Mouse (Mus musculus): ENCODE measurements around the gene Smim27. TPM values are rescaled to one million over a fixed set of nuclear protein-coding genes. Genes with fewer than 3 reads are reported as not detected.
A peak's percentile ranks its signal among the peaks of the same experiment; 100 is the strongest.

Gene Smim27
- polyA plus RNA-seq, 1 experiment: 13.9 TPM

- WGBS: 88% methylated on average over 8 of the region's 8 CpGs
- no peak for TF ChIP-seq POLR2A (IDR thresholded peaks at IDR 0.05; ENCODE audit: low read depth, low read length)
- no peak for TF ChIP-seq CTCF (IDR thresholded peaks at IDR 0.05; ENCODE audit: extremely low read depth, insufficient read depth, insufficient read length, insufficient replicate concordance)
- DNase-seq (ENCODE audit: low read depth in 1 of 2, low spot score in 2 of 2): no peak
- Histone ChIP-seq H3K36me3 (ENCODE audit: control insufficient read depth, insufficient read depth, low read length) (peaks cover 1% of the 10 kb centered on the region; the same call in 1 of the 2 replicates), H3K27ac (ENCODE audit: insufficient read depth, low read length) (no peak overlapping the region), H3K4me1 (ENCODE audit: control insufficient read depth, insufficient read depth, insufficient read length) (no peaks in the 10 kb centered on the region), H3K4me3 (ENCODE audit: extremely low read depth, insufficient read depth, insufficient read length) (no peak overlapping the region), H3K27me3 (ENCODE audit: control insufficient read depth, insufficient read depth, low read length) (no peaks in the 10 kb centered on the region)
Measured at GRCm38 (mm10) chr4:40254385-40255103, 14.8 kb upstream of the Smim27 start.

GRCm38 (mm10) chr4:40264321-40264720 lies 5.1 kb upstream of the Smim27 start:
- TF ChIP-seq CTCF (IDR thresholded peaks at IDR 0.05; ENCODE audit: extremely low read depth, insufficient read depth, insufficient read length, insufficient replicate concordance): no peak
- TF ChIP-seq POLR2A (IDR thresholded peaks at IDR 0.05; ENCODE audit: low read depth, low read length): no peak
- DNase-seq (ENCODE audit: low read depth in 1 of 2, low spot score in 2 of 2): no peak
- Histone ChIP-seq H3K36me3 (ENCODE audit: control insufficient read depth, insufficient read depth, low read length) (peaks cover 23% of the 10 kb centered on the region), H3K4me1 (ENCODE audit: control insufficient read depth, insufficient read depth, insufficient read length) (peaks cover 6% of the 10 kb centered on the region; the same call in 1 of the 2 replicates), H3K4me3 (ENCODE audit: extremely low read depth, insufficient read depth, insufficient read length) (no peak overlapping the region), H3K27me3 (ENCODE audit: control insufficient read depth, insufficient read depth, low read length) (no peaks in the 10 kb centered on the region), H3K27ac (ENCODE audit: insufficient read depth, low read length) (no peak overlapping the region)
- WGBS: 86% methylated on average over 1 of the region's 1 CpGs

- Histone ChIP-seq H3K36me3 (ENCODE audit: control insufficient read depth, insufficient read depth, low read length) (0 out of 2 replicates have a peak, but pooled peaks cover 1% of the 10 kb centered on the region), H3K27ac (ENCODE audit: insufficient read depth, low read length) (peak overlapping the region; percentile 71; the same call in 1 of the 2 replicates), H3K4me1 (ENCODE audit: control insufficient read depth, insufficient read depth, insufficient read length) (peaks cover 6% of the 10 kb centered on the region; the same call in 1 of the 2 replicates), H3K27me3 (ENCODE audit: control insufficient read depth, insufficient read depth, low read length) (no peaks in the 10 kb centered on the region), H3K4me3 (ENCODE audit: extremely low read depth, insufficient read depth, insufficient read length) (peak overlapping the region; percentile 93)
- TF ChIP-seq CTCF (IDR thresholded peaks at IDR 0.05; ENCODE audit: extremely low read depth, insufficient read depth, insufficient read length, insufficient replicate concordance): no peak
- TF ChIP-seq POLR2A (IDR thresholded peaks at IDR 0.05; ENCODE audit: low read depth, low read length): no peak
- WGBS: 73% methylated on average over 7 of the region's 7 CpGs
- DNase-seq (ENCODE audit: low read depth in 1 of 2, low spot score in 2 of 2): no peak
Measured at GRCm38 (mm10) chr4:40267681-40268080, 1.7 kb upstream of the Smim27 start.

GRCm38 (mm10) chr4:40268204-40268813 lies 1.1 kb upstream of the Smim27 start:
- peak overlapping the region; percentile 93 for H3K4me3 ChIP-seq (ENCODE audit: extremely low read depth, insufficient read depth, insufficient read length)
- TF ChIP-seq POLR2A (IDR thresholded peaks at IDR 0.05; ENCODE audit: low read depth, low read length): 0 out of 2 replicates have a peak, but pooled peaks have one; percentile 6
- 0 out of 2 replicates have a peak, but pooled peaks have one; percentile 16 for TF ChIP-seq CTCF (IDR thresholded peaks at IDR 0.05; ENCODE audit: extremely low read depth, insufficient read depth, insufficient read length, insufficient replicate concordance)
- DNase-seq (ENCODE audit: low read depth in 1 of 2, low spot score in 2 of 2): peak; percentile 60 to 86
- H3K27ac ChIP-seq (ENCODE audit: insufficient read depth, low read length): peak overlapping the region; percentile 98
- no peaks in the 10 kb centered on the region for H3K27me3 ChIP-seq (ENCODE audit: control insufficient read depth, insufficient read depth, low read length)
- H3K4me1 ChIP-seq (ENCODE audit: control insufficient read depth, insufficient read depth, insufficient read length): peaks cover 6% of the 10 kb centered on the region; the same call in 1 of the 2 replicates
- 0 out of 2 replicates have a peak, but pooled peaks cover 1% of the 10 kb centered on the region for H3K36me3 ChIP-seq (ENCODE audit: control insufficient read depth, insufficient read depth, low read length)
- under 1% methylated on average over 48 of the region's 50 CpGs for WGBS

GRCm38 (mm10) chr4:40268835-40269234 lies 544 bp upstream of the Smim27 start:
- peaks cover 6% of the 10 kb centered on the region; the same call in 1 of the 2 replicates for H3K4me1 ChIP-seq (ENCODE audit: control insufficient read depth, insufficient read depth, insufficient read length)
- no peaks in the 10 kb centered on the region for H3K27me3 ChIP-seq (ENCODE audit: control insufficient read depth, insufficient read depth, low read length)
- 0 out of 2 replicates have a peak, but pooled peaks cover 1% of the 10 kb centered on the region for H3K36me3 ChIP-seq (ENCODE audit: control insufficient read depth, insufficient read depth, low read length)
- under 1% methylated on average over 16 of the region's 16 CpGs for WGBS
- no peak for DNase-seq (ENCODE audit: low read depth in 1 of 2, low spot score in 2 of 2)
- peak overlapping the region; percentile 93 for H3K4me3 ChIP-seq (ENCODE audit: extremely low read depth, insufficient read depth, insufficient read length)
- peak overlapping the region; percentile 98 for H3K27ac ChIP-seq (ENCODE audit: insufficient read depth, low read length)
- TF ChIP-seq POLR2A (IDR thresholded peaks at IDR 0.05; ENCODE audit: low read depth, low read length) (no peak), CTCF (IDR thresholded peaks at IDR 0.05; ENCODE audit: extremely low read depth, insufficient read depth, insufficient read length, insufficient replicate concordance) (no peak)

GRCm38 (mm10) chr4:40278880-40279275 lies 9.5 kb downstream of the Smim27 start:
- H3K27me3 ChIP-seq (ENCODE audit: control insufficient read depth, insufficient read depth, low read length): no peaks in the 10 kb centered on the region

More at GRCm38 (mm10) chr4:40278880-40279275, 9.5 kb downstream of the Smim27 start:
- Histone ChIP-seq H3K36me3 (ENCODE audit: control insufficient read depth, insufficient read depth, low read length) (no peaks in the 10 kb centered on the region; the same call in 1 of the 2 replicates), H3K4me3 (ENCODE audit: extremely low read depth, insufficient read depth, insufficient read length) (peak overlapping the region; percentile 81), H3K4me1 (ENCODE audit: control insufficient read depth, insufficient read depth, insufficient read length) (no peaks in the 10 kb centered on the region; the same call in 1 of the 2 replicates), H3K27ac (ENCODE audit: insufficient read depth, low read length) (peak overlapping the region; percentile 51; the same call in 1 of the 2 replicates)
- WGBS: 1% methylated on average over 21 of the region's 21 CpGs
- TF ChIP-seq POLR2A (IDR thresholded peaks at IDR 0.05; ENCODE audit: low read depth, low read length): no peak
- TF ChIP-seq CTCF (IDR thresholded peaks at IDR 0.05; ENCODE audit: extremely low read depth, insufficient read depth, insufficient read length, insufficient replicate concordance): no peak
- DNase-seq (ENCODE audit: low read depth in 1 of 2, low spot score in 2 of 2): no peak
